Mouse (Mus musculus): Measurements from ENCODE around the gene Zfp239. TPM values are rescaled to one million over a fixed set of nuclear protein-coding genes. Genes with fewer than 3 reads are reported as not detected.

Gene Zfp239
- total RNA-seq (2014; rRNA removed) (0.07 and 0.09 TPM in 2 replicates), polyA plus RNA-seq (2012; rRNA removed) (0.05 TPM in 1 of 2 replicates, not detected in the other)

GRCm38 (mm10) chr6:117861848-117862247, at the start of gene Zfp239:
Gene Zfp239, plus strand, starts transcription at chr6:117862100.
- no peak within 1 kb of the TSS for H3K9ac ChIP-seq (ENCODE audit: low read depth, low read length)
- 0 out of 2 replicates have a peak, but pooled peaks cover 2% of the 10 kb centered on the region for H3K4me1 ChIP-seq (ENCODE audit: control insufficient read depth, insufficient read depth, low read length)
- no peaks in the 10 kb centered on the region for H3K79me2 ChIP-seq (ENCODE audit: control insufficient read depth, insufficient read depth, low read length)
- WGBS, result 66% methylated on average over 6 of the region's 6 CpGs
- no peaks in the 10 kb centered on the region for H3K27me3 ChIP-seq (ENCODE audit: control insufficient read depth, insufficient read depth, low read length)
- no peak within 1 kb of the TSS for H3K27ac ChIP-seq (replicated peaks; ENCODE audit: insufficient read depth, low read depth, low read length)
- no peaks in the 10 kb centered on the region for H3K36me3 ChIP-seq (ENCODE audit: control insufficient read depth, insufficient read depth, low read length)
- no peak for DNase-seq (ENCODE audit: extremely low read depth, low read depth, low spot score)
- peak within 1 kb of the TSS; percentile 78 for H3K4me3 ChIP-seq (ENCODE audit: insufficient read depth, low read depth, low read length)
- TF ChIP-seq POLR2A (IDR thresholded peaks at IDR 0.05; ENCODE audit: extremely low read depth, insufficient read depth, low read length) (no peak), CTCF (IDR thresholded peaks at IDR 0.05; ENCODE audit: low read depth, low read length) (no peak)

GRCm38 (mm10) chr6:117814681-117815080, 47.2 kb upstream of the Zfp239 start:
- no peak for TF ChIP-seq POLR2A (IDR thresholded peaks at IDR 0.05; ENCODE audit: extremely low read depth, insufficient read depth, low read length)
- no peak for TF ChIP-seq CTCF (IDR thresholded peaks at IDR 0.05; ENCODE audit: low read depth, low read length)
- no peaks in the 10 kb centered on the region for H3K79me2 ChIP-seq (ENCODE audit: control insufficient read depth, insufficient read depth, low read length)
- no peaks in the 10 kb centered on the region for H3K36me3 ChIP-seq (ENCODE audit: control insufficient read depth, insufficient read depth, low read length)
- no peak overlapping the region for H3K4me3 ChIP-seq (ENCODE audit: insufficient read depth, low read depth, low read length)
- no peak overlapping the region for H3K27ac ChIP-seq (replicated peaks; ENCODE audit: insufficient read depth, low read depth, low read length)
- DNase-seq (ENCODE audit: extremely low read depth, low read depth, low spot score), result no peak
- no peaks in the 10 kb centered on the region for H3K4me1 ChIP-seq (ENCODE audit: control insufficient read depth, insufficient read depth, low read length)
- H3K9ac ChIP-seq (ENCODE audit: low read depth, low read length), result no peak overlapping the region
- no peaks in the 10 kb centered on the region for H3K27me3 ChIP-seq (ENCODE audit: control insufficient read depth, insufficient read depth, low read length)

- WGBS, result 86% methylated on average over 4 of the region's 5 CpGs
- Histone ChIP-seq H3K27ac (replicated peaks; ENCODE audit: insufficient read depth, low read depth, low read length) (no peak overlapping the region), H3K4me1 (ENCODE audit: control insufficient read depth, insufficient read depth, low read length) (no peaks in the 10 kb centered on the region), H3K4me3 (ENCODE audit: insufficient read depth, low read depth, low read length) (no peak overlapping the region), H3K9ac (ENCODE audit: low read depth, low read length) (no peak overlapping the region), H3K79me2 (ENCODE audit: control insufficient read depth, insufficient read depth, low read length) (no peaks in the 10 kb centered on the region), H3K27me3 (ENCODE audit: control insufficient read depth, insufficient read depth, low read length) (no peaks in the 10 kb centered on the region), H3K36me3 (ENCODE audit: control insufficient read depth, insufficient read depth, low read length) (no peaks in the 10 kb centered on the region)
- TF ChIP-seq POLR2A (IDR thresholded peaks at IDR 0.05; ENCODE audit: extremely low read depth, insufficient read depth, low read length), result no peak
- TF ChIP-seq CTCF (IDR thresholded peaks at IDR 0.05; ENCODE audit: low read depth, low read length), result no peak
- peak; percentile 10 for DNase-seq (ENCODE audit: extremely low read depth, low read depth, low spot score)
Observed at GRCm38 (mm10) chr6:117817108-117817541, 44.8 kb upstream of the Zfp239 start.

GRCm38 (mm10) chr6:117820327-117820726, 41.6 kb upstream of the Zfp239 start:
- H3K27ac ChIP-seq (replicated peaks; ENCODE audit: insufficient read depth, low read depth, low read length), result no peak overlapping the region
- no peaks in the 10 kb centered on the region for H3K79me2 ChIP-seq (ENCODE audit: control insufficient read depth, insufficient read depth, low read length)
- TF ChIP-seq CTCF (IDR thresholded peaks at IDR 0.05; ENCODE audit: low read depth, low read length), result no peak
- no peak for TF ChIP-seq POLR2A (IDR thresholded peaks at IDR 0.05; ENCODE audit: extremely low read depth, insufficient read depth, low read length)

GRCm38 (mm10) chr6:117825369-117825768, 36.5 kb upstream of the Zfp239 start:
- Histone ChIP-seq H3K79me2 (ENCODE audit: control insufficient read depth, insufficient read depth, low read length) (no peaks in the 10 kb centered on the region), H3K4me3 (ENCODE audit: insufficient read depth, low read depth, low read length) (no peak overlapping the region), H3K9ac (ENCODE audit: low read depth, low read length) (no peak overlapping the region), H3K27me3 (ENCODE audit: control insufficient read depth, insufficient read depth, low read length) (no peaks in the 10 kb centered on the region), H3K4me1 (ENCODE audit: control insufficient read depth, insufficient read depth, low read length) (no peaks in the 10 kb centered on the region), H3K27ac (replicated peaks; ENCODE audit: insufficient read depth, low read depth, low read length) (no peak overlapping the region), H3K36me3 (ENCODE audit: control insufficient read depth, insufficient read depth, low read length) (no peaks in the 10 kb centered on the region)
- peak; percentile 45 for DNase-seq (ENCODE audit: extremely low read depth, low read depth, low spot score)
- 6% methylated on average over 4 of the region's 4 CpGs for WGBS
- TF ChIP-seq POLR2A (IDR thresholded peaks at IDR 0.05; ENCODE audit: extremely low read depth, insufficient read depth, low read length) (no peak), CTCF (IDR thresholded peaks at IDR 0.05; ENCODE audit: low read depth, low read length) (peak; percentile 81)

More at GRCm38 (mm10) chr6:117820327-117820726, 41.6 kb upstream of the Zfp239 start:
- no peaks in the 10 kb centered on the region for H3K36me3 ChIP-seq (ENCODE audit: control insufficient read depth, insufficient read depth, low read length)
- no peaks in the 10 kb centered on the region for H3K27me3 ChIP-seq (ENCODE audit: control insufficient read depth, insufficient read depth, low read length)
- WGBS, result 88% methylated on average over 14 of the region's 14 CpGs
- no peak overlapping the region for H3K9ac ChIP-seq (ENCODE audit: low read depth, low read length)
- no peak overlapping the region for H3K4me3 ChIP-seq (ENCODE audit: insufficient read depth, low read depth, low read length)
- no peak for DNase-seq (ENCODE audit: extremely low read depth, low read depth, low spot score)
- no peaks in the 10 kb centered on the region for H3K4me1 ChIP-seq (ENCODE audit: control insufficient read depth, insufficient read depth, low read length)

- no peak overlapping the region for H3K9ac ChIP-seq (ENCODE audit: low read depth, low read length)
- H3K4me1 ChIP-seq (ENCODE audit: control insufficient read depth, insufficient read depth, low read length), result no peaks in the 10 kb centered on the region
- 22% methylated on average over 9 of the region's 9 CpGs for WGBS
- no peak for TF ChIP-seq POLR2A (IDR thresholded peaks at IDR 0.05; ENCODE audit: extremely low read depth, insufficient read depth, low read length)
- peak; percentile 88 for TF ChIP-seq CTCF (IDR thresholded peaks at IDR 0.05; ENCODE audit: low read depth, low read length)
- H3K79me2 ChIP-seq (ENCODE audit: control insufficient read depth, insufficient read depth, low read length), result no peaks in the 10 kb centered on the region
- no peak for DNase-seq (ENCODE audit: extremely low read depth, low read depth, low spot score)
- no peak overlapping the region for H3K4me3 ChIP-seq (ENCODE audit: insufficient read depth, low read depth, low read length)
- H3K27me3 ChIP-seq (ENCODE audit: control insufficient read depth, insufficient read depth, low read length), result no peaks in the 10 kb centered on the region
- H3K27ac ChIP-seq (replicated peaks; ENCODE audit: insufficient read depth, low read depth, low read length), result no peak overlapping the region
- no peaks in the 10 kb centered on the region for H3K36me3 ChIP-seq (ENCODE audit: control insufficient read depth, insufficient read depth, low read length)
Observed at GRCm38 (mm10) chr6:117828273-117828672, 33.6 kb upstream of the Zfp239 start.
